Mouse (Mus musculus) liver, embryonic 14.5 days (tissue): ENCODE data around the gene Taldo1. TPM values are rescaled to one million over a fixed set of nuclear protein-coding genes. Genes with fewer than 3 reads are reported as not detected.
"Not testable (repeated sequence)": the region's sequence is repeated elsewhere in the genome, so short reads cannot be mapped to it uniquely, and the experiment has no call there.

Experiments
- ATAC-seq: fragments of 200-750 bp; cut with Nextera tagmentation; 2 replicates; pipeline ENCODE4 v1.8.0; 2017; ENCODE audit warnings: moderate number of reproducible peaks, mild to moderate bottlenecking, moderate library complexity; ENCODE audit not compliant: insufficient read depth
- DNase-seq, 3 experiments: peaks; one replicate each; pipeline ENCODE4 v3.0.0-alpha.2; 2012 to 2013; ENCODE audit warnings: low read depth in 3 of 3, low spot score in 3 of 3
- H3K27ac ChIP-seq: fragments of 300-500 bp; sonication (generic); 2 replicates; pipeline ENCODE4 v1.5.1; 2014; ENCODE audit warnings: moderate library complexity, mild to moderate bottlenecking, control low read depth, inconsistent platforms
- H3K27me3 ChIP-seq: fragments of 300-500 bp; sonication (generic); 2 replicates; pipeline ENCODE4 v1.6.1; 2014; ENCODE audit warnings: mild to moderate bottlenecking, low read length, moderate library complexity; ENCODE audit not compliant: control insufficient read depth, insufficient read depth
- H3K36me3 ChIP-seq: fragments of 300-500 bp; sonication (generic); replicated peaks from 2 replicates; pipeline ENCODE4 v1.6.1; 2014; ENCODE audit warnings: low read depth; ENCODE audit not compliant: control insufficient read depth, insufficient read depth
- H3K4me1 ChIP-seq, 2 experiments: fragments of 200-500 bp in 1 of 2; fragments of 300-500 bp in 1 of 2; sonication (generic) in 1 of 2; replicated peaks; 2 replicates each; pipeline ENCODE4 v1.6.1; 2012 to 2014; ENCODE audit warnings: antibody characterized with exemption in 1 of 2, inconsistent platforms in 1 of 2, low read length in 1 of 2; ENCODE audit not compliant: control insufficient read depth in 2 of 2, insufficient read depth in 2 of 2
- H3K4me2 ChIP-seq: fragments of 300-500 bp; sonication (generic); 2 replicates; pipeline ENCODE4 v1.6.1; 2014; ENCODE audit warnings: low read depth, mild to moderate bottlenecking, control low read depth, moderate library complexity
- H3K4me3 ChIP-seq, 2 experiments: fragments of 200-500 bp in 1 of 2; fragments of 300-500 bp in 1 of 2; sonication (generic) in 1 of 2; 2 replicates each; pipeline ENCODE4 v1.5.1; 2012 to 2014; ENCODE audit warnings: low read depth in 2 of 2, low read length in 2 of 2, mild to moderate bottlenecking in 2 of 2, control low read depth in 1 of 2, inconsistent platforms in 1 of 2, moderate library complexity in 1 of 2; ENCODE audit not compliant: insufficient read depth in 1 of 2
- H3K9ac ChIP-seq: fragments of 300-500 bp; sonication (generic); replicated peaks from 2 replicates; pipeline ENCODE4 v1.6.1; 2014; ENCODE audit warnings: mild to moderate bottlenecking, control low read depth, moderate library complexity
- H3K9me3 ChIP-seq: fragments of 300-500 bp; sonication (generic); 2 replicates; pipeline ENCODE4 v1.6.1; 2016; ENCODE audit warnings: low read length, mixed read lengths; ENCODE audit not compliant: control insufficient read depth
- CTCF ChIP-seq: IDR thresholded peaks from 2 replicates; pipeline ENCODE4 v1.5.1; 2016; ENCODE audit warnings: antibody characterized with exemption, low read depth, control low read depth
- EP300 ChIP-seq: IDR thresholded peaks from 2 replicates; pipeline ENCODE4 v1.6.1; 2016; ENCODE audit warnings: antibody characterized with exemption, low read depth
- WGBS: fragments of 180-500 bp; shearing (Covaris S2); extraction: QIAGEN DNeasy Blood & Tissue Kit; methylation state at CpG from one replicate; pipeline ENCODE4 v1.1.7; 2014; ENCODE audit not compliant: insufficient replicate concordance; 5-methylcytosine and 5-hydroxymethylcytosine counted together
- polyA plus RNA-seq, 2 experiments: library from polyadenylated mRNA; depleted of rRNA in 1 of 2; stranded (reverse) in 1 of 2; unstranded in 1 of 2; fragments of >200 nt; fragmentation: Nextera tagmentation in 1 of 2; extraction: Ambion mirVana in 1 of 2; gene quantifications; 2 replicates each; pipeline versions ENCODE4 v1.2.1 to v1.2.3; 2012 to 2014

Gene Taldo1
- polyA plus RNA-seq, 2 experiments: 266 to 428 TPM

DNA sequence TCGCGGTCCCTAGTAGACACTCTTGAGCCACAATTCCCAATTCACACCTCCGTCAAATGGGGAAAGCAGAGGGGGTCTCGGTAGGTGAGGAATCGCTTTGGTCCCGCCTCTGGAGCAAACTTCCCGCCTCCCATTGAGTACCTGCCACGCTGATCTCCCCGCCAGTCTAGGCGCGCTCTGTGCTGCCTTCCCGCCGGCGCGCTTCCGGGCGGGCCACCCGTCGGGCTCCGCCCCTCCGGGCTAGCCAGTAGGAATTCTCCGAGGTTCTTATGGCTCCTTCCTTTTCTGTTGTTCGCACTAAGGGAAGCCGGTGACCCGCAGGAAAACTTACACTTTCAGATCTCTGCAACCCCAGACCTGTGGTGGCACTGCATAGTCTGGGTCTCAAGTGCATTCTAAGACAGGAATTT lies 51.8 kb downstream of the Taldo1 start, which contains the start of gene Pidd1:
TSS of gene Pidd1 (minus strand) at position 198 of the 410 bp plus-strand sequence.
- H3K9me3 ChIP-seq: no peaks in the 10 kb centered on the region
- peak within 1 kb of the TSS; percentile 80 for H3K27ac ChIP-seq
- peak; percentile 68 to 72 (median 70) for DNase-seq
- H3K4me2 ChIP-seq: peak within 1 kb of the TSS; percentile 90
- TF ChIP-seq EP300 (no peak), CTCF (no peak)
- H3K9ac ChIP-seq: peak within 1 kb of the TSS; percentile 72
- H3K4me1 ChIP-seq: peaks cover 19 to 22% of the 10 kb centered on the region in 2 experiments
- under 1% methylated on average over 25 of the region's 25 CpGs for WGBS
- no peaks in the 10 kb centered on the region for H3K27me3 ChIP-seq
- ATAC-seq: peak; percentile 65
- peak within 1 kb of the TSS; percentile 67 to 76 for H3K4me3 ChIP-seq
- peaks cover 36% of the 10 kb centered on the region for H3K36me3 ChIP-seq

GRCm38 (mm10) chr7:141446374-141446773 lies 54.4 kb downstream of the Taldo1 start:
- H3K4me2 ChIP-seq: peak overlapping the region; percentile 73
- not testable (repeated sequence) for H3K27me3 ChIP-seq, ATAC-seq, DNase-seq, H3K9me3 ChIP-seq, H3K27ac ChIP-seq
- peak overlapping the region; percentile 86; the same call in 1 of the 2 replicates for H3K9ac ChIP-seq
- WGBS: 53% methylated on average over 3 of the region's 3 CpGs
- peak overlapping the region in 1 of 2 experiments; percentile 76; a peak in 2 of 4 replicates for H3K4me3 ChIP-seq
- H3K4me1 ChIP-seq: peaks cover 22 to 28% of the 10 kb centered on the region in 2 experiments
- H3K36me3 ChIP-seq: peaks cover 37% of the 10 kb centered on the region

DNA sequence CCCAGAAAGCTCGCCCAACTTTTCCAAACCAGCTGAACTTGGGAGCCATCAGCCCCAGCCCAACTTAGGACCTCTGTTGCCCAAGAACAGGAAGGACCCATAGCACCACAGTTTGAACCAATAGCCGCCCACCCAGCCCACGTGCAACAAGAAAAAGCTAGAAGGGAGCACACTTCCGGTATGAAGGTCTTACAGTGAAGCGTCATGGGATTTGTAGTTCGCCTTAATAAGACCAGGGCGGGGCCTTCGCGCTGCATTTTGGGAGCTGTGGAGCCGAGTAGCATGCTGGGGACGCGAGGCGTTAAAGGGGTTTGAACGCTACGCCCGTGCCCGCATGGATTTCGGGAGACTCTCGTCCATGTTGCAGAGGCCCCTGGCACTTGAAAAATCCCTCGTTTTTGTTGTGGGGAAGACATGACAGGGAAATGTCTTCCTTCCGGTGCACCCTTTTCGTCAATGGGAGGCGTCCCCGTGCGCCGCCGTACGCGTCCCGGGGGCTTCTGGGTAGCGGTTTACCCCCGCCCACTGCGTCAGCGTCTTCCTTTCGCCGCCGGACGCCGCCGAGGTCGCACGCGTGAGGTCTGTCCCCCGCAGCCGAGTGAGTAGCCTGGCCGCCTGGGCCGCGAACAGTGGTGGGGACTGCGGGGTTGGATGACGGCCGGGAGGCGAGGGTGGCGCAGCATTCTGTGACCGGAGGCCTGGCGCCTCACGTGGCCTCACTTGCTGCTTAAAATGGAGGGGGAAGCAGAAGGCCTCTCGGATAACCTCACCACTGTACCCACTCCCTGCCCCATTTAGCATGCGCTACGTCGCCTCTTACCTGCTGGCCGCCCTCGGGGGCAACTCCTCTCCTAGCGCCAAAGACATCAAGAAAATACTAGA lies 55.4 kb downstream of the Taldo1 start, which contains the start of gene Rplp2:
TSS of gene Rplp2 (plus strand) at position 261 of the 882 bp plus-strand sequence.
- WGBS: under 1% methylated on average over 63 of the region's 63 CpGs
- TF ChIP-seq CTCF (no peak; the same call in 1 of the 2 replicates), EP300 (no peak)
- H3K9me3 ChIP-seq: no peaks in the 10 kb centered on the region
- DNase-seq (peak; percentile 85 to 88 (median 88)), ATAC-seq (peak; percentile 87)
- peak within 1 kb of the TSS; percentile 73 for H3K4me2 ChIP-seq
- peak within 1 kb of the TSS; percentile 84 for H3K27ac ChIP-seq
- H3K4me3 ChIP-seq: peak within 1 kb of the TSS; percentile 76 to 81
- peaks cover 40% of the 10 kb centered on the region for H3K36me3 ChIP-seq
- H3K9ac ChIP-seq: peak within 1 kb of the TSS; percentile 86
- no peaks in the 10 kb centered on the region for H3K27me3 ChIP-seq
- peaks cover 22 to 33% of the 10 kb centered on the region in 2 experiments for H3K4me1 ChIP-seq

GRCm38 (mm10) chr7:141451928-141452327 lies 59.9 kb downstream of the Taldo1 start:
- H3K27me3 ChIP-seq: no peaks in the 10 kb centered on the region
- H3K9ac ChIP-seq: no peak overlapping the region; the same call in 1 of the 2 replicates
- H3K4me3 ChIP-seq: no peak overlapping the region
- H3K36me3 ChIP-seq: peaks cover 40% of the 10 kb centered on the region
- TF ChIP-seq EP300 (no peak), CTCF (no peak)
- no peaks in the 10 kb centered on the region for H3K9me3 ChIP-seq
- peaks cover 15 to 31% of the 10 kb centered on the region in 2 experiments for H3K4me1 ChIP-seq
- ATAC-seq (no peak), DNase-seq (no peak)
- H3K27ac ChIP-seq: no peak overlapping the region; the same call in 1 of the 2 replicates
- no peak overlapping the region for H3K4me2 ChIP-seq

Other genes with a start within 250 kb of the Taldo1 start
- 26.5 and 29.1 TPM in 2 replicates for gene Rnh1, start 219.3 kb upstream of the Taldo1 start, polyA plus RNA-seq (2012; rRNA removed)
- 54.6 and 59.7 TPM in 2 replicates for gene Rnh1, start 219.3 kb upstream of the Taldo1 start, polyA plus RNA-seq (2014; fragmentation: Nextera tagmentation; extraction: Ambion mirVana)
- gene Hras, start 198.2 kb upstream of the Taldo1 start, polyA plus RNA-seq (2012; rRNA removed): 50.8 and 66.8 TPM in 2 replicates
- gene Hras, start 198.2 kb upstream of the Taldo1 start, polyA plus RNA-seq (2014; fragmentation: Nextera tagmentation; extraction: Ambion mirVana): 84.4 and 102 TPM in 2 replicates
- gene Lrrc56, start 198.0 kb upstream of the Taldo1 start, polyA plus RNA-seq (2012; rRNA removed): 15.3 and 20.3 TPM in 2 replicates
- gene Lrrc56, start 198.0 kb upstream of the Taldo1 start, polyA plus RNA-seq (2014; fragmentation: Nextera tagmentation; extraction: Ambion mirVana): 10.4 and 10.9 TPM in 2 replicates
- 2.0 and 2.3 TPM in 2 replicates for gene Lmntd2, start 178.1 kb upstream of the Taldo1 start, polyA plus RNA-seq (2012; rRNA removed)
- 0.25 and 0.66 TPM in 2 replicates for gene Lmntd2, start 178.1 kb upstream of the Taldo1 start, polyA plus RNA-seq (2014; fragmentation: Nextera tagmentation; extraction: Ambion mirVana)
- 21.6 and 28.3 TPM in 2 replicates for gene Rassf7, start 176.3 kb upstream of the Taldo1 start, polyA plus RNA-seq (2012; rRNA removed)
- 16.8 and 22.4 TPM in 2 replicates for gene Rassf7, start 176.3 kb upstream of the Taldo1 start, polyA plus RNA-seq (2014; fragmentation: Nextera tagmentation; extraction: Ambion mirVana)
- 10.4 and 14.1 TPM in 2 replicates for gene Phrf1, start 163.4 kb upstream of the Taldo1 start, polyA plus RNA-seq (2012; rRNA removed)
- 25.7 and 28.3 TPM in 2 replicates for gene Phrf1, start 163.4 kb upstream of the Taldo1 start, polyA plus RNA-seq (2014; fragmentation: Nextera tagmentation; extraction: Ambion mirVana)
- gene Irf7, start 125.7 kb upstream of the Taldo1 start, polyA plus RNA-seq (2012; rRNA removed): 4.6 and 5.4 TPM in 2 replicates
- 4.8 and 5.1 TPM in 2 replicates for gene Irf7, start 125.7 kb upstream of the Taldo1 start, polyA plus RNA-seq (2014; fragmentation: Nextera tagmentation; extraction: Ambion mirVana)
- 0.07 and 0.11 TPM in 2 replicates for gene Cdhr5, start 115.4 kb upstream of the Taldo1 start, polyA plus RNA-seq (2012; rRNA removed)
- gene Cdhr5, start 115.4 kb upstream of the Taldo1 start, polyA plus RNA-seq (2014; fragmentation: Nextera tagmentation; extraction: Ambion mirVana): 0.24 and 0.27 TPM in 2 replicates
- 0.16 TPM in 1 of 2 replicates, not detected in the other for gene Sct, start 113.1 kb upstream of the Taldo1 start, polyA plus RNA-seq (2012; rRNA removed)
- gene Sct, start 113.1 kb upstream of the Taldo1 start, polyA plus RNA-seq (2014; fragmentation: Nextera tagmentation; extraction: Ambion mirVana): 0.22 and 0.30 TPM in 2 replicates
- not detected in 2 replicates for gene Drd4, start 100.2 kb upstream of the Taldo1 start, polyA plus RNA-seq (2012; rRNA removed)
- not detected in 2 replicates for gene Drd4, start 100.2 kb upstream of the Taldo1 start, polyA plus RNA-seq (2014; fragmentation: Nextera tagmentation; extraction: Ambion mirVana)
- 6.9 and 7.8 TPM in 2 replicates for gene Deaf1, start 64.5 kb upstream of the Taldo1 start, polyA plus RNA-seq (2012; rRNA removed)
- 11.1 and 13.6 TPM in 2 replicates for gene Deaf1, start 64.5 kb upstream of the Taldo1 start, polyA plus RNA-seq (2014; fragmentation: Nextera tagmentation; extraction: Ambion mirVana)
- 10.7 and 13.6 TPM in 2 replicates for gene Tmem80, start 64.5 kb upstream of the Taldo1 start, polyA plus RNA-seq (2012; rRNA removed)
- gene Tmem80, start 64.5 kb upstream of the Taldo1 start, polyA plus RNA-seq (2014; fragmentation: Nextera tagmentation; extraction: Ambion mirVana): 11.3 and 13.0 TPM in 2 replicates
- gene Eps8l2, start 53.3 kb upstream of the Taldo1 start, polyA plus RNA-seq (2012; rRNA removed): 7.9 and 8.3 TPM in 2 replicates
- gene Eps8l2, start 53.3 kb upstream of the Taldo1 start, polyA plus RNA-seq (2014; fragmentation: Nextera tagmentation; extraction: Ambion mirVana): 6.6 and 7.7 TPM in 2 replicates
- gene Gatd1, start 21.9 kb downstream of the Taldo1 start, polyA plus RNA-seq (2012; rRNA removed): 13.8 and 16.9 TPM in 2 replicates
- 8.7 and 10.3 TPM in 2 replicates for gene Gatd1, start 21.9 kb downstream of the Taldo1 start, polyA plus RNA-seq (2014; fragmentation: Nextera tagmentation; extraction: Ambion mirVana)
- gene Cend1, start 37.3 kb downstream of the Taldo1 start, polyA plus RNA-seq (2012; rRNA removed): 0.09 TPM in 1 of 2 replicates, not detected in the other
- gene Cend1, start 37.3 kb downstream of the Taldo1 start, polyA plus RNA-seq (2014; fragmentation: Nextera tagmentation; extraction: Ambion mirVana): not detected in 2 replicates
- 19.6 and 23.8 TPM in 2 replicates for gene Slc25a22, start 45.7 kb downstream of the Taldo1 start, polyA plus RNA-seq (2012; rRNA removed)
- 11.0 and 13.5 TPM in 2 replicates for gene Slc25a22, start 45.7 kb downstream of the Taldo1 start, polyA plus RNA-seq (2014; fragmentation: Nextera tagmentation; extraction: Ambion mirVana)
- gene Pidd1, start 51.8 kb downstream of the Taldo1 start, polyA plus RNA-seq (2012; rRNA removed): 15.5 and 18.7 TPM in 2 replicates
- 6.1 and 9.4 TPM in 2 replicates for gene Pidd1, start 51.8 kb downstream of the Taldo1 start, polyA plus RNA-seq (2014; fragmentation: Nextera tagmentation; extraction: Ambion mirVana)
- 328 and 661 TPM in 2 replicates for gene Rplp2, start 55.2 kb downstream of the Taldo1 start, polyA plus RNA-seq (2012; rRNA removed)
- gene Rplp2, start 55.2 kb downstream of the Taldo1 start, polyA plus RNA-seq (2014; fragmentation: Nextera tagmentation; extraction: Ambion mirVana): 942 and 950 TPM in 2 replicates
- 6.7 TPM in 2 replicates for gene Pnpla2, start 63.0 kb downstream of the Taldo1 start, polyA plus RNA-seq (2012; rRNA removed)
- gene Pnpla2, start 63.0 kb downstream of the Taldo1 start, polyA plus RNA-seq (2014; fragmentation: Nextera tagmentation; extraction: Ambion mirVana): 9.0 and 9.4 TPM in 2 replicates
- 1.3 and 2.6 TPM in 2 replicates for gene Cracr2b, start 68.9 kb downstream of the Taldo1 start, polyA plus RNA-seq (2012; rRNA removed)
- gene Cracr2b, start 68.9 kb downstream of the Taldo1 start, polyA plus RNA-seq (2014; fragmentation: Nextera tagmentation; extraction: Ambion mirVana): 0.89 and 1.9 TPM in 2 replicates
- gene Cd151, start 75.2 kb downstream of the Taldo1 start, polyA plus RNA-seq (2012; rRNA removed): 20.0 and 22.0 TPM in 2 replicates
- gene Cd151, start 75.2 kb downstream of the Taldo1 start, polyA plus RNA-seq (2014; fragmentation: Nextera tagmentation; extraction: Ambion mirVana): 12.8 and 13.8 TPM in 2 replicates
- 10.9 and 24.6 TPM in 2 replicates for gene Polr2l, start 82.9 kb downstream of the Taldo1 start, polyA plus RNA-seq (2012; rRNA removed)
- 52.4 and 54.7 TPM in 2 replicates for gene Polr2l, start 82.9 kb downstream of the Taldo1 start, polyA plus RNA-seq (2014; fragmentation: Nextera tagmentation; extraction: Ambion mirVana)
- 32.1 and 37.4 TPM in 2 replicates for gene Tspan4, start 83.0 kb downstream of the Taldo1 start, polyA plus RNA-seq (2012; rRNA removed)
- 42.1 and 43.0 TPM in 2 replicates for gene Tspan4, start 83.0 kb downstream of the Taldo1 start, polyA plus RNA-seq (2014; fragmentation: Nextera tagmentation; extraction: Ambion mirVana)
- gene Chid1, start 147.7 kb downstream of the Taldo1 start, polyA plus RNA-seq (2012; rRNA removed): 6.3 and 12.1 TPM in 2 replicates
- 23.0 and 24.2 TPM in 2 replicates for gene Chid1, start 147.7 kb downstream of the Taldo1 start, polyA plus RNA-seq (2014; fragmentation: Nextera tagmentation; extraction: Ambion mirVana)
- gene Ap2a2, start 170.0 kb downstream of the Taldo1 start, polyA plus RNA-seq (2012; rRNA removed): 19.8 and 21.0 TPM in 2 replicates
- gene Ap2a2, start 170.0 kb downstream of the Taldo1 start, polyA plus RNA-seq (2014; fragmentation: Nextera tagmentation; extraction: Ambion mirVana): 43.2 and 51.2 TPM in 2 replicates